Mouse (Mus musculus): ENCODE measurements around the gene Grtp1.

Gene Grtp1

GRCm38 (mm10) chr8:13200301-13201012, at the start of gene Grtp1:
Gene Grtp1 (minus strand): TSS chr8:13200620.
- DNase-seq (ENCODE audit: low spot score) = peak; percentile 82

DNA sequence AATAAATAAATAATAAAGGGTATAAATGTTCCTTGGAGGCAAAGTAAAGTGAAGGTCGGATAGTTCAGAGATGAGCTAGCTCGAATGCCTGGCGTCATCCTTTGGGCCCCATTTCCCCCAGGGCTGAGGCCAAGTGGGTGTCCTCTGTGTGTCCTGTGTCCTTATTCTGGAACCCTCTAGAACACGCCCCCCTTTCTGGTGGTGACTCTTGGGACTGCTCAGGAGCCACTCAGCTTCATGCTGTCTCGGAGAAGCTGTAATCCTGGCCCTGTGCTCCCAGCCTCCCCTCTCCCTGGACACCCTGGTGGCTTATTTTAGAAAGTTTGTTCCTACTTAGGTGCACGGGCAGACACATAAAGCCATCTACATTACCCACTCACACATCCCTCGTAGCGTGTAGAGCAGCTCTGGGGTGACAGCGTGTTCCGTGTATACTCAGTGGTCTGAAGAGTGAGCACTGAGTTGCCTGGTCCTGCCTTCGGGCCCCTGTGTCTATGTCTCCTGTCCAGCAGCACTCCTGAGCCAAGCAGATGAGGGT, 44.0 kb upstream of the Grtp1 start:
- DNase-seq (ENCODE audit: low spot score) = no peak

DNA sequence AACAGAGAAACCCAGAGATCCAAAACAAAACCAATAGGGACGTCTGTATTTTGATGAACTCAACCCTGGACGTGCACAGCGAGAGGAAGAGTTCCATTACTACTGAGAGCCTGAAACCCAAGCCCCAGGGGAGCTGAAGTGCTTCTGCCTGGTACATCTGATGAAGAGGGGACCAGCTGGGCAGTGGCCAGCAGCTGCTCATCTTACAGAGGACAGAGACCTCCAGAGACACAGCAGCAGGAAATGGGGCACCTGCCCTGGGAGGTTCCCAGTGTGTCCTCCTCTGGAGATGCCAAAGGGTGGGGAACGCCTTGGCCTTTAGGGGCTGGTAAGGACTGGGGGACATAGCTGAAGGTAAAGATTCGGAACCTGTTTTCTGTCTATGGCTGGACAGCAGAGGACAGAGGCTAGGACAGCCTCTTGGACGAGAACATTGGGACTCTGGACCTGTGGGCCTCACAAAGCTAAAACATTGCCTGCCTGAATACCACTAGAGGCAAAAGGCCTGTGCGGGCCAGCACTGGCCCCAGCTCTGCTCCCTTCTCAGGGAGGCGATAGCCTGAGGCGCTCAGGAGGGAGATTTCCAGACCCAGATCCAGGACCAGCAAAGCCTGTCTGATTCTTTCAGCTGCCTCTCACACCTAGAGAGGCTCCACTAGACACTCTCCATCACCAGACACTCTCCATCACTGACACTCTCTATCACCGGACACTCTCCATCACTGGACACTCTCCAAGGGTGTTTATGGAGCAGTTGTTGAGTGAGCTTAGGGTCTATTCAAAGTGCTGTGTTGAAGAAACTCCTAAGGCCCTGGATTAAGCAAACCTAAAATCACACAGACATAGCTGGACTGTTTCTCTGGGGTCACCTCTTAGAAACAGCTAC, 42.8 kb upstream of the Grtp1 start:
- no peak for DNase-seq (ENCODE audit: low spot score)

GRCm38 (mm10) chr8:13240691-13241090, 40.3 kb upstream of the Grtp1 start:
- no peak for DNase-seq (ENCODE audit: low spot score)

- no peak for DNase-seq (ENCODE audit: low spot score)
These were observed 39.6 kb upstream of the Grtp1 start for GRCm38 (mm10) chr8:13240055-13240454.

DNA sequence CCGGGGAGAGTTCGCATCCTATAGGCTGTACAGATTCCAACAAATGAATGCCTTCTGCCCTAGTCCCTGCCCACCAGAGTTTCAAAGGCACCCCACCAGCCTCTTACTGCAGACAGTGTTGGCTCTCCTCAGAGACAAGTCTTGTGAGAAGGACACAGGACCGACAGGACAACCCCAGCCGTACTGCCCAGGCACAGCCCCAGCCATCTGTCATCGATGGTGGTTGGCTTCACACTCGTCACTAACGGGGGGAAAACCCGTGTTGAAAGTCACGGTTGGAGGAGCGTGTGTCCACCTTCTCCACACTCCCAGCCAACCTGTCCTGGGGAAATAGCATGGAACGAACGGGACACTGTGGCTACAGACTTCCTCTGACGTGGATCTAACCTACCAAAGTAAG, 34.4 kb upstream of the Grtp1 start:
- DNase-seq (ENCODE audit: low spot score) = no peak

DNA sequence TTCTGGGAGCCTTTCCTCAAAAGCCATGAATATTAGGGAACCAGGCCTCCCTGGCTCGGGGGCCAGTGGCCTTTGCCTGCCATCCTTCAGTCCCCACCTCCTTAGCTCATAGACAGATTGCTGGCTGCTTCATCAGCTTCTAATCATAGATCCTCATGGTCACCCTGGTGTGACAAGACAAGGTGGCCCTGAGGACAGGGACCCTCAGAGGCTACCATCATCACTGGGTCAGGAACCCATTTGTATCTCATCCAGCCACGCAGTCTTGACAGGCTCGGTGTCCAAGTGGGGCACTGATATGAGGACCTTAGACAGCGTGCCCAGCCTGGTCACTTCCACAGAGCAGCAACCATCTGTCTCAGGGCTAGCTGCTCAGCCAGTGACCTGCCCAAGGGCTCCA, 30.1 kb upstream of the Grtp1 start:
- DNase-seq (ENCODE audit: low spot score) = no peak

DNA sequence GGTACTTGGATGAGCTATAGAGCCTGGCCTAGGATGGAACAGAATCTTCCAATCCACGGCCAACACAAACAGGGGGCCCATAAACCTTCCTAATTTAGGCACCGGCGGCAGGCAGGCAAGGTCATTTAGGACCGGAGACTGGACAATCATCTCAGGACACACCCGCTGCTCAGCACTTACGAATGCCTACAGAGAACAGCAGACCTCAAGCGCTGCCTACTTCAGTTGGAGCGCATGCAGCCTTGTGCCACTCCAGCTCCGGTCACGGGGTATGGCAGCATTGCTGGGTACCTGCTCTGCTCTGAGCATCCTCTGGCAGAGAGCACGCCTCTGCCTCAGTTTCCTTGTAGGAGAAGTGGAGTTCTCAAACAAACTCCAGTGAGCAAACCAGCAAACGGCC, 29.4 kb upstream of the Grtp1 start:
- no peak for DNase-seq (ENCODE audit: low spot score)

GRCm38 (mm10) chr8:13228923-13229610, 28.6 kb upstream of the Grtp1 start:
- DNase-seq (ENCODE audit: low spot score) = no peak

DNA sequence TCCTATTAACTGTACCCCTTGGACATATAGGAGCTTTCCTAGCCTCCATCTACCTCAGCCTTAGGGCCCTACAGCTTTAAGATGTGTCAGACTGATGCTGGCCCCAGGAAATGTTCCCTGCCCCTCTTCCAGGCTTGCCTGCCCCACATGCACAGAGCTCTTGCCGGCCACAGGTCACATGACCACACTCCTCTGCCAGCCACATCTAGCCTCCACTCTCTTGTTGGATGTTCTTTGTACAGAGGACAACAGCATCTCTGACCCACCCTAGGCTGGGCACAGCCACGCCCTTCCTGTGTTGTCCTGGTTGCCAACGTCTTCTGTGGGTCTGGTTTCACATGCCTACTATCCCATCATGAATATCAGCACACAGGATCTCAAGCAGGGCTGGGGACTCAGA, 26.8 kb upstream of the Grtp1 start:
- no peak for DNase-seq (ENCODE audit: low spot score)

GRCm38 (mm10) chr8:13226288-13226687, 25.9 kb upstream of the Grtp1 start:
- DNase-seq (ENCODE audit: low spot score) = no peak

DNA sequence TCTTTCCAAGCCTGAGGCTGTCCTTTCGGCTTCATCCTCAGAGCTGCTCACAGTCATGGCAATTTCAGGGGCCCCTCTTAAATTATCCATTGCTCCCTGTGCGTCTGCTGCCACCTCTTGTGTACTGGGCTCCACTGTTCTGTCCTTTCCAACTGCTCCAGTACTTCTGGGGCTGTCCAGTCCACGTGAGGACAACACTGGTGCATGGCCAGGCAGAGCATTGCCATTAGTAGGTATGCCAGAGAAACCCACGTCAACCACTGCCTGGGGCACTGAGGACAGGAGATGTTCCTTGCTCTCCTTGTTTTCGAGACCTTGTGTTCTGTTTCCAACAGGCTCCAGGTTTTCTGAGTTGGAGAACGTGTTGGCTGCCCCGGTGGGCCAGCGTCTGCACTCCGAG, 24.0 kb upstream of the Grtp1 start:
- DNase-seq (ENCODE audit: low spot score) = no peak

- no peak for DNase-seq (ENCODE audit: low spot score)
These were observed 18.0 kb upstream of the Grtp1 start for GRCm38 (mm10) chr8:13218441-13218840.

DNA sequence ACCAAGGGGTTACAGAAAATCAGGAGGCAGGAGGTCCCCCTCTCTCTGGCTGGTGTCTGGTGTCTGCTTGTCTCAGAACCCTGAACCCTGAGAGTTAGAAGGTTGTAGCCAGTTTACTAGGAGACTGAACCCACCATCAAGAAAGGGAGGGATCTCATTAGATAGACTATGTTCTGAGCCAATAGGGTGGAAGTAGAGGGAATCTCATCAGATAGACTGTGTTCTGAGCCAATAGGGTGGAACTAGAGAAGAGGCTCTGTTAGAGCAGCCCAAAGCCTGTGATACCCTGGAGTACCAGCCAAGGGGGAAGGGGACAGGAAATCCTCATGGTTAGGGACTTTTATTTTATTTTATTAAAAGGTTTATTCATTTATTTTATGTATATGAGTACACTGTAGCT, 17.6 kb upstream of the Grtp1 start:
- no peak for DNase-seq (ENCODE audit: low spot score)

DNA sequence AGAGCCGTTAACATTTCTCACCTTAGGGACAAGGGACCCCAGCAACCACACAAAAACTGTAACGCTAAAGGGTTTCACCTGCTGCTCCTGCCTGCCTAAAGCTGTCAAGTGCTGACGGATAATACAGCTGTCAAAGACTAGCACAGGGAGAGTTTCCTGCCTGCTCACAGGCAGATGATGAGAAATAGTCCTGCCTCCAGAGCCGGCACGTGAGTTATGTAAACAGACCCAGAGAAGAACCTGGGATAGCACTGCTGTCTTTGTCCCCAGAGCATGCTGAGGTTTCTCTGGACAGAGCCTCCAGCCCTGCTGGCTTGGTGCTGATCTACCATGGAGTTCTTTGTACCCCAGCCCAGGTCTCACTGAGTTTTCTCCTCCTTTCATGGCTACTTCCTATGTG, 16.7 kb upstream of the Grtp1 start:
- DNase-seq (ENCODE audit: low spot score) = peak; percentile 50

GRCm38 (mm10) chr8:13216386-13216785, 16.0 kb upstream of the Grtp1 start:
- no peak for DNase-seq (ENCODE audit: low spot score)

- DNase-seq (ENCODE audit: low spot score) = peak; percentile 59
These were observed 13.3 kb upstream of the Grtp1 start for GRCm38 (mm10) chr8:13213479-13214268.

- no peak for DNase-seq (ENCODE audit: low spot score)
These were observed 9.3 kb upstream of the Grtp1 start for GRCm38 (mm10) chr8:13209770-13210169.

- DNase-seq (ENCODE audit: low spot score) = no peak
These were observed 8.4 kb upstream of the Grtp1 start for GRCm38 (mm10) chr8:13208627-13209355.

DNA sequence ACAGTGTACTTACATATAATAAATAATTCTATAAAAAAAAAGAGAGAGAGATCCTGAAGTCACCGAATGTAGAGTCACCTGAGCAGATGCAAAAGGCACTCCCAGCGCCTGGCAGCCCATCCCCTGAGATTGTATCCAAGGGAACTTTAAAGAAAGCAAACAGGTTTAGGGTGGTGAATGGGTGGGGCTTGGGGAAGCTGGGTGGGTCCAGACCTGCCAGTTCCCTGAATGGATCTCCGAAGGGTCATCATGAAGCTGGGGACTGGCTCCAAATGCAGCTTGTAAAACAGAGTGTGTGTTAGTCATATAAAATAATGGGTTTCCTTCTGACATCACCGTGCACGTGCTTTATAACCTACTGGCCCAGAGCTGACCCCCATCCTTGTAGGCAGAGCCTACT, 5.9 kb upstream of the Grtp1 start:
- no peak for DNase-seq (ENCODE audit: low spot score)

GRCm38 (mm10) chr8:13205311-13205710, 4.9 kb upstream of the Grtp1 start:
- no peak for DNase-seq (ENCODE audit: low spot score)
